Mouse (Mus musculus) liver, adult 10 weeks (tissue): ENCODE measurements around the gene Gm21083. TPM values are rescaled to one million over a fixed set of nuclear protein-coding genes. Genes with fewer than 3 reads are reported as not detected.

Source experiments
- polyA plus RNA-seq: library from polyadenylated mRNA; stranded (reverse); fragments of 350-450 nt; fragmentation: Illumina TruSeq; extraction: RNeasy Lipid Tissue Mini Kit (QIAGEN cat#74804); gene quantifications from one replicate; pipeline ENCODE4 v1.2.3, GENCODE M21; 2014; ENCODE audit warnings: low read depth, low replicate concordance

Gm21083 gene
- polyA plus RNA-seq: not detected

DNA sequence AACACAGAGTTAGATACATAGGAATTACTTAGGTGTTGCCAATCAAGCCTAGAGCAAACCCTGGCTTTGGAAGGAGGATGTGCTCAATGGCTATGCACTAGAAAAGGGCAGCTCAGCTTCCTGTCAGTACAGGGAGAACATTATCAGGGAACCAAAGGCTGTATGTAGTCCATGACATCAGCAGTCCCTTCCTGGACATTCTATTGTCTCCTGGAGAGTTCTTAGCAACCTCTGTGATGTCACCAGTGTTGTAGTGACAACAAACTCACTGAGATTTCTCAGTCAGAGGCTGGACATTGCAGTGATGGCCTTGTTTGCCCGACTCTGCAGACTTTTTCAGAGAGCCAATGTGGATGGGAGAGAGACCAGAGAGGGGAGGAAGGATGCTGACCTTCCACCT, at the start of gene Gm21083:
Gm21083 (plus strand) TSS at position 301 of the 400 bp plus-strand sequence.

DNA sequence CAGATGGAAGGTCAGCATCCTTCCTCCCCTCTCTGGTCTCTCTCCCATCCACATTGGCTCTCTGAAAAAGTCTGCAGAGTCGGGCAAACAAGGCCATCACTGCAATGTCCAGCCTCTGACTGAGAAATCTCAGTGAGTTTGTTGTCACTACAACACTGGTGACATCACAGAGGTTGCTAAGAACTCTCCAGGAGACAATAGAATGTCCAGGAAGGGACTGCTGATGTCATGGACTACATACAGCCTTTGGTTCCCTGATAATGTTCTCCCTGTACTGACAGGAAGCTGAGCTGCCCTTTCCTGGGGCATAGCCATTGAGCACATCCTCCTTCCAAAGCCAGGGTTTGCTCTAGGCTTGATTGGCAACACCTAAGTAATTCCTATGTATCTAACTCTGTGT, 48.0 kb upstream of the Gm21083 start, which contains the start of gene Gm21190:
Gm21190 (minus strand) TSS at position 101 of the 400 bp plus-strand sequence.

DNA sequence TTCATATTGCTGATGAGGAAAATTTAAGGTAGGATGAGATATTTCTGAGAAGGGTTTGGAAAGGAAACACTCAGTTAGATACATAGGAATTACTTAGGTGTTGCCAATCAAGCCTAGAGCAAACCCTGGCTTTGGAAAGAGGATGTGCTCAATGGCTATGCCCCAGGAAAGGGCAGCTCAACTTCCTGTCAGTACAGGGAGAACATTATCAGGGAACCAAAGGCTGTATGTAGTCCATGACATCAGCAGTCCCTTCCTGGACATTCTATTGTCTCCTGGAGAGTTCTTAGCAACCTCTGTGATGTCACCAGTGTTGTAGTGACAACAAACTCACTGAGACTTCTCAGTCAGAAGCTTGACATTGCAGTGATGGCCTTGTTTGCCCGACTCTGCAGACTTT, 41.6 kb downstream of the Gm21083 start, which contains the start of gene Speer4d:
Speer4d (plus strand) TSS at position 301 of the 400 bp plus-strand sequence.

Other genes with a start within 250 kb of the Gm21083 start
- not detected for gene Gm21149, start 100.8 kb upstream of the Gm21083 start, polyA plus RNA-seq
- not detected for gene Gm21190, start 48.1 kb upstream of the Gm21083 start, polyA plus RNA-seq
- not detected for gene Speer4d, start 41.7 kb downstream of the Gm21083 start, polyA plus RNA-seq
- gene 4930572O03Rik, start 79.7 kb downstream of the Gm21083 start, polyA plus RNA-seq: not detected
- not detected for gene Speer4c, start 136.9 kb downstream of the Gm21083 start, polyA plus RNA-seq